Mouse (Mus musculus) spleen, adult 2 months (tissue): ENCODE measurements around the gene Capn2.

ENCODE experiments used
- CTCF ChIP-seq: fragments of 200-500 bp; IDR thresholded peaks from 2 replicates; pipeline ENCODE4 v1.5.1; 2011; ENCODE audit warnings: mild to moderate bottlenecking, inconsistent platforms; ENCODE audit not compliant: insufficient read depth, insufficient read length, insufficient replicate concordance; ENCODE audit errors: extremely low read depth
- POLR2A ChIP-seq: fragments of 200-500 bp; IDR thresholded peaks from 2 replicates; pipeline ENCODE4 v1.6.1; 2011; ENCODE audit warnings: low read depth, low read length, inconsistent platforms

- no peak for TF ChIP-seq CTCF
- no peak for TF ChIP-seq POLR2A
Measured at GRCm38 (mm10) chr1:182505291-182505690, 12.1 kb downstream of the Capn2 start.
